Mouse (Mus musculus) lung, adult 2 months (tissue): ENCODE results near the gene B230217C12Rik. TPM values are rescaled to one million over a fixed set of nuclear protein-coding genes. Genes with fewer than 3 reads are reported as not detected.

Source experiments
- DNase-seq: peaks from one replicate; pipeline ENCODE4 v3.0.0; 2022
- H3K4me1 ChIP-seq: fragments of 200-500 bp; 2 replicates; pipeline ENCODE4 v1.6.1; 2011; ENCODE audit warnings: low read length; ENCODE audit not compliant: control insufficient read depth, insufficient read depth
- H3K4me3 ChIP-seq: fragments of 200-500 bp; replicated peaks from 2 replicates; pipeline ENCODE3; 2011; ENCODE audit warnings: low read depth, mild to moderate bottlenecking, control low read depth, low read length; ENCODE audit errors: extremely low read depth
- CTCF ChIP-seq: fragments of 200-500 bp; IDR thresholded peaks from 2 replicates; pipeline ENCODE4 v1.5.1; 2011; ENCODE audit warnings: mild to moderate bottlenecking, low read length, control low read depth; ENCODE audit not compliant: insufficient read depth
- POLR2A ChIP-seq: fragments of 200-500 bp; IDR thresholded peaks from 2 replicates; pipeline ENCODE4 v1.6.1; 2011; ENCODE audit warnings: low read depth, mild to moderate bottlenecking, control low read depth, low read length, borderline replicate concordance; ENCODE audit errors: extremely low read depth
- WGBS: fragments of 180-500 bp; shearing (Covaris S2); methylation state at CpG from one replicate; pipeline ENCODE4 v1.1.7; 2018; 5-methylcytosine and 5-hydroxymethylcytosine counted together
- polyA plus RNA-seq: library from polyadenylated mRNA; depleted of rRNA; stranded (reverse); fragments of >200 nt; gene quantifications from 2 replicates; pipeline ENCODE4 v1.2.3, GENCODE M21; 2012; rRNA removed

Gene B230217C12Rik
- 2.8 and 4.5 TPM in 2 replicates for polyA plus RNA-seq

- no peak for DNase-seq
- Histone ChIP-seq H3K4me1 (0 out of 2 replicates have a peak, but pooled peaks cover 6% of the 10 kb centered on the region), H3K4me3 (peak within 1 kb of the TSS; percentile 50)
- WGBS = 2% methylated on average over 6 of the region's 6 CpGs
- TF ChIP-seq POLR2A (no peak), CTCF (peak; percentile 60)
Measured at GRCm38 (mm10) chr11:97840539-97840954, at the start of gene B230217C12Rik. Gene B230217C12Rik, plus strand, starts transcription at chr11:97840780.

DNA sequence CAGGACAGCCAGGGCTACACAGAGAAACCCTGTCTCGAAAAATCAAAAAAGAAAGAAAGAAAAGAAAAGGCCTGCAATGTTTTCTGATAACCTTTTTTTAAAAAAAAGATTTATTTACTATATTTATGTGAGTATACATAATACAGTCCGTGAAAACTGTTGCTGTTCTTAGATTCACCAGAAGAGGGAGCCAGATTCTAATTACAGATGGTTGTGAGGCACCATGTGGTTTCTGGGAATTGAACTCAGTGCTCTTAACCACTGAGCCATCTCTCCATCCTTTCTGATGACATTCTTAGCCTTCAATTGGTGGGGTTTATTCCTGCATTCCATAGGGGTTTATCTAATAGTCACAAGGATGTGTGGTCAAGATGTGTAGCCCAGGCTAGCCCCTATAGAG is 47.4 kb upstream of the B230217C12Rik start:
- TF ChIP-seq POLR2A (no peak), CTCF (no peak)
- WGBS = 3% methylated on average over 2 of the region's 2 CpGs
- DNase-seq = no peak
- Histone ChIP-seq H3K4me1 (no peaks in the 10 kb centered on the region), H3K4me3 (no peak overlapping the region)

GRCm38 (mm10) chr11:97796910-97797309 is 43.7 kb upstream of the B230217C12Rik start:
- peaks cover 6% of the 10 kb centered on the region; the same call in 1 of the 2 replicates for H3K4me1 ChIP-seq
- no peak overlapping the region for H3K4me3 ChIP-seq
- TF ChIP-seq POLR2A = no peak
- TF ChIP-seq CTCF = no peak
- 4% methylated on average over 6 of the region's 6 CpGs for WGBS
- DNase-seq = peak; percentile 64

GRCm38 (mm10) chr11:97797369-97798082 is 43.1 kb upstream of the B230217C12Rik start:
- DNase-seq = no peak
- Histone ChIP-seq H3K4me1 (peaks cover 8% of the 10 kb centered on the region; the same call in 1 of the 2 replicates), H3K4me3 (no peak overlapping the region)
- TF ChIP-seq POLR2A (no peak), CTCF (no peak)
- WGBS = 69% methylated on average over 15 of the region's 15 CpGs

DNA sequence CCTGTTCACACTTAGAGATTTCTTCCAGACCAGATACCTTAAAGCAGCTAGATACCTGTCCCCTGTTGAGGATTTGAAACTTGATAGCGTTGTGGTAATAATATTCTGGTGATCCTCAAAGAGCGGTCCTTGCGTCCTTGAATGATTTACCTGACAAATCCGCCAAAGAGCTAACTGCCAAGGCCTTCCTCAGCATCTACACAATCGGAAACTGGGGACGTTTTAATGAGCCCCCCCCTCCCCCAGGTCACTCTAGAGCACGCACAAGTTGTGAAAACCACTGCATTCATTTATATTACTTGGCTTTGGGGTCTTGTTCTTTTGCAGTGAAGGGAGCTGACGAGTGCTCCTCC is 42.5 kb upstream of the B230217C12Rik start:
- WGBS = 64% methylated on average over 8 of the region's 8 CpGs
- TF ChIP-seq POLR2A = no peak

DNA sequence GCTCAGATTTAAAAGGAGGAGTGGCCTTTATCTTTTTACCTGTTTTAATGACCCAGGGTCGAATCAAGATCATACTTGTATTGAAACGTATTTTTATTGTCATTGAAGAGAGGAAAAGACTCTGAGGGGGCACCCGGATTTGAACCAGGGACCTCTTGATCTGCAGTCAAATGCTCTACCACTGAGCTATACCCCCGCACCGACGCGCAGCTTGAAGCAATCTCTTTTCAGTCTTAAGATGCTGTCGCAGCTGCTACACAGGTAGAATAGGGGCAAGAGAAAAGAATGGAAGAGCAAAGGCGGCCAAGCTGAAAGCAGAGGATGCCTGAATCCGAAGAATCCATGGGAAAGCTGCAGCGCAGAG is 41.8 kb upstream of the B230217C12Rik start, which contains the start of gene Lasp1:
Gene Lasp1 (plus strand): TSS at position 219 of the 364 bp plus-strand sequence.
- DNase-seq = peak; percentile 88
- 2% methylated on average over 11 of the region's 11 CpGs for WGBS
- Histone ChIP-seq H3K4me1 (peaks cover 11% of the 10 kb centered on the region), H3K4me3 (peak within 1 kb of the TSS; percentile 99)
- no peak for TF ChIP-seq CTCF
- no peak for TF ChIP-seq POLR2A

More for the DNA sequence above, 42.5 kb upstream of the B230217C12Rik start:
- H3K4me1 ChIP-seq = peaks cover 8% of the 10 kb centered on the region; the same call in 1 of the 2 replicates
- no peak for DNase-seq
- no peak overlapping the region for H3K4me3 ChIP-seq

DNA sequence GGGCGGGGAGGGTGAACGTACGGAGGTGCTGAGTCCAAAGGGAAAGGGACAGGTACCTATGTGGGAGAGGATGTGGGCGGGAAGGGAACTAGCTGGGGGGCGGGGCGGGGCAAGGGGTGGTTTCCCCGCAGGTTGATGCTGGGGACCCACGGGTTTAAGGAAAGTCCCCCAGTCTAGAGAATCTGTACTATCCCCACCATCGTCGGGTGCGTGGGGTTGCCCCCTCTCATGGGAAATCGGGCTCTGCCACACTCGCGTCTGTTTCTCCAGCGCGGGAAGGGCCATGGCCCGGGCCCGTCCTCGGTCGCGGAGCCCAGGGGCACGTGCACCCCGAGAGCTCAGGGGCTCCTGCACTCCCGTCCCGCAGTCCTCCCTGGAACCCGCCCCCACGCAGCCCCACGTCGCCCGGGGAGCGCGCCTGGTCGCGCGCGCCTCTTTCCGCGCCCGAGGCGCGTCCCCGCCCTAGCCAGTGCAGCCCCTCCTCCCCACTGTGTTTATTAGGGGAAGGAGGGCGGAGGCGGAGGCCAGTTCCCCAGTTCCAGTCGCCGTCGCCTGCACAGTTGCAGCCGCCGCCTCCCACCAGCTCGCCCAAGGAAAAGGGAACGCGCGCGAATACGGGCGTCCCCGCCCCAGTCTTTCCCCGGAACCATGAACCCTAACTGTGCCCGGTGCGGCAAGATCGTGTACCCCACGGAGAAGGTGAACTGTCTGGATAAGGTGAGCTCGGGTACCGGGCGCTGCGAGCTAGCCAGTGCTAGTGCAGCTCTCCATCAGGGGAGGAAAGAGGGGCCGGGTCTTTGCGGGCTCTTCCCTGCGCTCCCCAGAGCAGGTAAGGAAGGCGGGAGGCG is 41.2 kb upstream of the B230217C12Rik start:
- under 1% methylated on average over 62 of the region's 71 CpGs for WGBS
- Histone ChIP-seq H3K4me3 (peak overlapping the region; percentile 99), H3K4me1 (peaks cover 16% of the 10 kb centered on the region)
- DNase-seq = peak; percentile 89
- TF ChIP-seq CTCF = no peak
- peak; percentile 89 for TF ChIP-seq POLR2A

- H3K4me1 ChIP-seq = peaks cover 21% of the 10 kb centered on the region
- TF ChIP-seq POLR2A = peak; percentile 71; the same call in 1 of the 2 replicates
- no peak for TF ChIP-seq CTCF
- 0% methylated on average over 33 of the region's 43 CpGs for WGBS
- DNase-seq = no peak
- peak overlapping the region; percentile 99 for H3K4me3 ChIP-seq
Measured at GRCm38 (mm10) chr11:97799994-97800690, 40.4 kb upstream of the B230217C12Rik start.

GRCm38 (mm10) chr11:97800691-97801408 is 39.7 kb upstream of the B230217C12Rik start:
- DNase-seq = peak; percentile 44
- TF ChIP-seq CTCF = no peak
- TF ChIP-seq POLR2A = no peak
- peak overlapping the region; percentile 99 for H3K4me3 ChIP-seq
- H3K4me1 ChIP-seq = peaks cover 28% of the 10 kb centered on the region
- 3% methylated on average over 17 of the region's 17 CpGs for WGBS
